Mouse (Mus musculus) right cerebral cortex, postnatal 4 days (tissue): Measurements from ENCODE around the gene Olfr1302.

Source experiments
- DNase-seq: peaks from one replicate; pipeline ENCODE4 v3.0.0-alpha.2; 2022

The Olfr1302 gene

DNA sequence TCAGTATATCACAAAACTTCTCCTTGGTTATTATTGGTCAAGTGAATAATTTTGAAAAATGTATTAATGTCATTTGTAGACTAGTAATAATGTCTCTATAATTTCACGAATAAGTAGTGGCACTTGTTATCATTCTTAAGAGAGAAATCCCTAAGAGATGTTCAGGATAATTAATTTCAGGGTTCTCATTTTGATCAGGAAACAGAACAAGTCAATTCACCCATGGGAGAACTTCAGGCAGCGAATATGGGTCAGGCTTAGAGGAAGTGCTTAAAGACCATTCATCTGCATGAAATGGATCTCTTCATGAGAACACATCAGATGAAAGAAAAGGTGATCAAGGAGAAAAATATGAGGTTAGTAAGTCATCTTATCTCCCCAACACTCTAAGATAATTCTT lies at the start of gene Olfr1302:
Gene Olfr1302, plus strand, starts transcription at position 301 of the 400 bp plus-strand sequence.
- no peak for DNase-seq

DNA sequence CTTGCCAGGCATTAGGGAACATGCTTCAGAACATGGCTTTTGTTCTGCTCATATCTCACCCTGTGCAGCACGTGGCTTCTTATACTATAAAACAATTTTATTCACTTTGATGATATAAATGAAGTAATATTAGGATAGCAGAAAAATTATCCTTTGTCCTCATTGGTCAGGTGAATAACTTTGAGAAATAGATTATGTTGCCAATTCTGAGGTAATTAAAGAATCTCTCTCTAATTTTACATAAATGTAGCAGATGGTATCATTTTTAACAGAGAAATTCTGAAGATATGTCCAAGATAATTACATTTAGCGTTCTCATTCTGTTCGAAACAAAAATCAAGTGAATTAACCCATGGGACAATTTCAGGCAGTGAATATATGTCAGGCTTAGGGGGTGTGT lies 26.5 kb upstream of the Olfr1302 start, which contains the start of gene Olfr1301:
Gene Olfr1301, plus strand, starts transcription at position 301 of the 400 bp plus-strand sequence.
- DNase-seq: no peak

DNA sequence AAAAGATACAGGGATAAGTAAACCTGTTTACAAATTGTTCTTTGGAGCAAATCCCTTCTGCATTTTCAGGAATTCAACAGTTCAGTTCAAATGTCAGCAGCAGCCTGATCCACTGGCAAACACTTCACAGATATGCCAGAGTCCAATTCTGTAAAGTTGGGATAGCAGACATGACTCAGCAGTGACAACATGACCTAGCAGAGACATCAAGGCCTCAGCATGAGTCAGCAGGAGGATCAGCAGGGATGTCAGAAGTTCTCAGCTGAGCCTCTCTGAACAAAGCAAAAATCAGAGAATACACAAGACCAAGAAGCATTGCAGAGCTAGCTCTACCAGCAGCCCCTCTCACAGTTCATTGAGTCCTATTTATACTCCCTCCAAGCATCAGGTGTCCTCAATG lies 35.7 kb downstream of the Olfr1302 start:
- DNase-seq: no peak

DNA sequence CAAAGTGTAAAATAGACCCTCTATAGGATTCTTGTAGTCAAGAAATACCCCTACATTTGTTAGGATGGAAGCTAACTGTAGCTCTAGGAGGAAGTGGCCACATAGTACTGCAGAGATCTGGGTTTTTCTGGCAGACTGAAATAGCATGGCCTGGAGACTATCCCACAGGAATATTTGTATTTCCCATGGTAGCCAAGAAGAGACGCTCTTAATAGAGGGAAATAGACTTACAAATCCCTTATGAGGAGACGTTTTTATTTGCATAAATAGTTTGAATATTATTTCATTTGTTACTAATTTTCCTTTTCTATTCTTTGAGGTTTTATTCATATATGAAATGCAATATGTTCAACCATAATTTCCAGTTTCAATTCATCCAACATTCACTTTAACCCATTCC lies 43.0 kb downstream of the Olfr1302 start, which contains the start of gene Olfr1303:
Gene Olfr1303, minus strand, starts transcription at position 101 of the 400 bp plus-strand sequence.
- no peak for DNase-seq
